Mouse (Mus musculus): ENCODE measurements around the gene Slc1a2. TPM values are rescaled to one million over a fixed set of nuclear protein-coding genes. Genes with fewer than 3 reads are reported as not detected.

Gene Slc1a2
- total and polyA plus RNA-seq, 3 experiments = 0.05 TPM; not detected in 2

DNA sequence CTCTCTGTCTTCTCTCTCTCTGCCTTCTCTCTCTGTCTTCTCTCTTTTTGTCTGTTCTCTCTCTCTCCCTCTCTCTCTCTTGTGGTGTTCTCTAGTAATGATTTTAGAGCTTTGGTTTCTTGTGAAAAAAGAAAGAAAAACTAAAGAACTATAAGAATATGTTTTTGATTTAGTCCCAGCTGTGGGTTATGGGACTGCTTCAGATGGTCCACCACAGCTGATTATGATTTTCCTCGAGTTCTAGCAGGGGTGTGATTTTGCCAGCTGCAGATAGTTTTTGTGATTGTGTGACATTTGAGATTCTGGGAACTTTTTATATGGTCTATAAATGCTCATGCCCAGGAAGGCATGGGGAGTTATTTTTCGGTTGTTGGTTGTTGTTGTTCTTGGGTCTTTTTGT, 39.3 kb downstream of the Slc1a2 start:
- Histone ChIP-seq H3K27me3 (ENCODE audit: insufficient read depth, low read length) (peaks cover 22% of the 10 kb centered on the region), H3K36me3 (replicated peaks) (no peaks in the 10 kb centered on the region), H3K4me1 (ENCODE audit: insufficient read depth, low read depth, low read length) (no peaks in the 10 kb centered on the region), H3K4me3 (ENCODE audit: low read depth, low read length) (no peak overlapping the region), H3K9me3 (replicated peaks) (no peaks in the 10 kb centered on the region)
- no peak for DNase-seq (ENCODE audit: low spot score)
- TF ChIP-seq POLR2AphosphoS5 (IDR thresholded peaks at IDR 0.05; ENCODE audit: insufficient replicate concordance, low read depth, low read length) (no peak), TAL1 (conservative IDR thresholded peaks at IDR 0.05; ENCODE audit: low read depth, low read length) (no peak), GATA1 (IDR thresholded peaks at IDR 0.05; ENCODE audit: borderline replicate concordance, low read length) (no peak), GATA2 (IDR thresholded peaks at IDR 0.05; ENCODE audit: borderline replicate concordance, low read depth, low read length) (no peak), CTCF (IDR thresholded peaks at IDR 0.05; ENCODE audit: low read depth, low read length) (no peak)
- ATAC-seq (ENCODE audit: extremely low read depth, insufficient number of reproducible peaks, low FRiP score, poor library complexity, severe bottlenecking) = no peak

DNA sequence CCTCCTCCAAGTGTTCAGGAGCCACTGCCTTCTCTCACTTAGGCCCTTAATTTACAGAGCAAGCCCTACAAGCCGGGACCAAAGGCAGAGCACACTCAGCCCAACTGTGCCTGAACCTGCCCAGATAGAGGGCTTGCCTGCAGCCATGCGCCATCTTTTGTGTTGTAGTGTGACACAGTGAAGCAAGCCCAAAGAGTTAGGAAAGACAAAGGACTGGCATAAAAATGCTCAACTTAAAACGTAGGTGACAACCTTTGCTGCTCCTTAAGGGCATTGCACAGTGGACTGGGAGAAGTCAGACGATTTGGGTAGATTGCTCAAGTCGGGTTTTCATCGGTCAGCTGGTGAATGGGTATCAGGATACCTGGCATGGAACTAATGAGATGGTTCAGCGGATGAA, 41.5 kb downstream of the Slc1a2 start:
- ATAC-seq (ENCODE audit: extremely low read depth, insufficient number of reproducible peaks, low FRiP score, poor library complexity, severe bottlenecking) (no peak), DNase-seq (ENCODE audit: low spot score) (no peak)
- peaks cover 25% of the 10 kb centered on the region for H3K27me3 ChIP-seq (ENCODE audit: insufficient read depth, low read length)
- H3K9me3 ChIP-seq (replicated peaks) = no peaks in the 10 kb centered on the region
- no peak overlapping the region for H3K4me3 ChIP-seq (ENCODE audit: low read depth, low read length)
- TF ChIP-seq TAL1 (conservative IDR thresholded peaks at IDR 0.05; ENCODE audit: low read depth, low read length) (no peak), GATA1 (IDR thresholded peaks at IDR 0.05; ENCODE audit: borderline replicate concordance, low read length) (no peak), POLR2AphosphoS5 (IDR thresholded peaks at IDR 0.05; ENCODE audit: insufficient replicate concordance, low read depth, low read length) (no peak), CTCF (IDR thresholded peaks at IDR 0.05; ENCODE audit: low read depth, low read length) (no peak), GATA2 (IDR thresholded peaks at IDR 0.05; ENCODE audit: borderline replicate concordance, low read depth, low read length) (no peak)
- H3K36me3 ChIP-seq (replicated peaks) = no peaks in the 10 kb centered on the region
- no peaks in the 10 kb centered on the region for H3K4me1 ChIP-seq (ENCODE audit: insufficient read depth, low read depth, low read length)

DNA sequence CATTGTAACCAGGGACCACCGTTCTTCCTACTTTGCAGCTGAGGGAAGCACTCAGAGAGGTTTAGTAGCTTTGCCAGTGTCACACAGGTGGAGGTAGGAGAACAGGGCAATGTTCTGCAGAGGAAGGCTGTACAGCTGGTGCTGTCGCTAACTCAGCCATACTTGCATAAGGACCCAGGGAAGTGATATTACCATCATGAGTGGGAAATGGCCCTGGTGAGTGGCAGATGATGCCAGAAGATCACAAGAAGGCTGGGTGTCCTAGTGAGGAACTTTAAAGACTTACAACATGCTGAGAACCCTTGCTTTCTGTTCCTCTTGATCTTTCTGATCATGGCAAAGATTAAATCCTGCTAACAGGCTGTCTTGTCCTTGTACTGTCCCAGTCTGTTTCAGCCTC, 42.2 kb downstream of the Slc1a2 start:
- H3K4me1 ChIP-seq (ENCODE audit: insufficient read depth, low read depth, low read length) = no peaks in the 10 kb centered on the region
- no peaks in the 10 kb centered on the region for H3K36me3 ChIP-seq (replicated peaks)
- no peak for TF ChIP-seq GATA1 (IDR thresholded peaks at IDR 0.05; ENCODE audit: borderline replicate concordance, low read length)
- TF ChIP-seq CTCF (IDR thresholded peaks at IDR 0.05; ENCODE audit: low read depth, low read length) = no peak
- no peak for TF ChIP-seq GATA2 (IDR thresholded peaks at IDR 0.05; ENCODE audit: borderline replicate concordance, low read depth, low read length)
- TF ChIP-seq POLR2AphosphoS5 (IDR thresholded peaks at IDR 0.05; ENCODE audit: insufficient replicate concordance, low read depth, low read length) = no peak
- TF ChIP-seq TAL1 (conservative IDR thresholded peaks at IDR 0.05; ENCODE audit: low read depth, low read length) = no peak
- no peak overlapping the region for H3K4me3 ChIP-seq (ENCODE audit: low read depth, low read length)
- no peak for ATAC-seq (ENCODE audit: extremely low read depth, insufficient number of reproducible peaks, low FRiP score, poor library complexity, severe bottlenecking)
- H3K9me3 ChIP-seq (replicated peaks) = no peaks in the 10 kb centered on the region
- no peak for DNase-seq (ENCODE audit: low spot score)
- H3K27me3 ChIP-seq (ENCODE audit: insufficient read depth, low read length) = peaks cover 23% of the 10 kb centered on the region

DNA sequence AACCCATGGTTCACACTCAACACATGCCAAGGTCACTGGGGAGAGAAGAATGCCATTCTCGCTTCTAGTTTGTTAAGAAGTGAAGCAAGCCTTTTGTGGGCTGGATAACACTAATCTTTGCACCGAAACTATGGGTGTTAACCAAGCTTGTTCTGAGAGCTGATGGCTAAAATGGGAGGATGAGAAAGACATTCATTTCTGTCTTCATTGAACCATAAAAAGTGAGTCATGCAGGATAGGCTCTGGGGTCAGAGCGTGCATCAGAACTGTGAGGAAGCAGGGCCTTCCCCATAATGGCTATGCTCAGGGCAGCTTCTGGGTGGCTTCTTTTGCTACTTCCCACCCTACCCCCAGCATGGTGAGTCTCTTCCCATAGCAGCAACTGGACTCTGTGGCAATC, 42.9 kb downstream of the Slc1a2 start:
- H3K27me3 ChIP-seq (ENCODE audit: insufficient read depth, low read length) = peaks cover 22% of the 10 kb centered on the region
- H3K4me3 ChIP-seq (ENCODE audit: low read depth, low read length) = no peak overlapping the region
- H3K36me3 ChIP-seq (replicated peaks) = no peaks in the 10 kb centered on the region
- TF ChIP-seq TAL1 (conservative IDR thresholded peaks at IDR 0.05; ENCODE audit: low read depth, low read length) (no peak), POLR2AphosphoS5 (IDR thresholded peaks at IDR 0.05; ENCODE audit: insufficient replicate concordance, low read depth, low read length) (no peak), CTCF (IDR thresholded peaks at IDR 0.05; ENCODE audit: low read depth, low read length) (no peak), GATA2 (IDR thresholded peaks at IDR 0.05; ENCODE audit: borderline replicate concordance, low read depth, low read length) (no peak), GATA1 (IDR thresholded peaks at IDR 0.05; ENCODE audit: borderline replicate concordance, low read length) (no peak)
- no peak for ATAC-seq (ENCODE audit: extremely low read depth, insufficient number of reproducible peaks, low FRiP score, poor library complexity, severe bottlenecking)
- no peak for DNase-seq (ENCODE audit: low spot score)
- no peaks in the 10 kb centered on the region for H3K9me3 ChIP-seq (replicated peaks)
- no peaks in the 10 kb centered on the region for H3K4me1 ChIP-seq (ENCODE audit: insufficient read depth, low read depth, low read length)

DNA sequence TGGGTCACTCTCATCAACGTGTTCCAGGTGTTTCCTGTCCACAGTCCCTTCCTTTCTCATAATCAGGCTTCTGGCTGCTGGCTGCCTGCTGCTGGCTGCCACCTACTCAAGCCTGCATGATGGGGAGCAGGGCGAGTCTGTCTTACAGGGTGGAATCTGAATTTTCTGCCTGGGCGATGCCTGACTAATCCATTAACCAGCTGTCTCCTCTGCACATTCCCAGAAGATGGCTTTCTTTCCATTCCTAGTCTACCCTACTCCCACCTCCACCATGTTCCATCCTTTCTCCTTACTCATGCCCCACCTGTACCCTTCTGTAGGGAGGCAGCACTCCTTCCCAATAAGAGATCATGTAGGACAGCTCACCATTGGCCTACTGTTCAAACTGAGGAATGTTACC, 45.1 kb downstream of the Slc1a2 start:
- Histone ChIP-seq H3K27me3 (ENCODE audit: insufficient read depth, low read length) (peaks cover 22% of the 10 kb centered on the region), H3K36me3 (replicated peaks) (no peaks in the 10 kb centered on the region), H3K9me3 (replicated peaks) (no peaks in the 10 kb centered on the region), H3K4me1 (ENCODE audit: insufficient read depth, low read depth, low read length) (no peaks in the 10 kb centered on the region), H3K4me3 (ENCODE audit: low read depth, low read length) (no peak overlapping the region)
- DNase-seq (ENCODE audit: low spot score) (no peak), ATAC-seq (ENCODE audit: extremely low read depth, insufficient number of reproducible peaks, low FRiP score, poor library complexity, severe bottlenecking) (no peak)
- TF ChIP-seq CTCF (IDR thresholded peaks at IDR 0.05; ENCODE audit: low read depth, low read length) (no peak), TAL1 (conservative IDR thresholded peaks at IDR 0.05; ENCODE audit: low read depth, low read length) (no peak), POLR2AphosphoS5 (IDR thresholded peaks at IDR 0.05; ENCODE audit: insufficient replicate concordance, low read depth, low read length) (no peak), GATA1 (IDR thresholded peaks at IDR 0.05; ENCODE audit: borderline replicate concordance, low read length) (no peak), GATA2 (IDR thresholded peaks at IDR 0.05; ENCODE audit: borderline replicate concordance, low read depth, low read length) (no peak)

DNA sequence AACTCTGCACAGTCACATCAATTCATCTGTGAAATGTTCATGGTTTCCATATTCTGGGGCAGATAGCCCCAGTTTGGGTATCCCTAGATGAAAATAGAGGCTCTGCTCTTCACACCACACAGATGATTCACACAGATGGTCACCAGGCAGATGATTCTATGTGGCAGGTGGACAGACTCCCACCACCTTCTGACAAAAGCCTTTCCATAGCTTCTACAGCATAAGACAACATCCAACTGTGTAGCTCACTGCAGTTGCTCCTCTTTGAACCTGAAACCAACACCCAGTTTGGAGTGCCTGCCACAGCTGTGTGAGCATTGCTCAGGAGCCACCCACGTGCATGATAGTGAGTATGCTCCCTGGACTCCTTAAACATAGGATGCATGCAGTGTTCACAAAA, 46.3 kb downstream of the Slc1a2 start:
- Histone ChIP-seq H3K4me3 (ENCODE audit: low read depth, low read length) (no peak overlapping the region), H3K9me3 (replicated peaks) (no peaks in the 10 kb centered on the region), H3K27me3 (ENCODE audit: insufficient read depth, low read length) (peaks cover 21% of the 10 kb centered on the region), H3K4me1 (ENCODE audit: insufficient read depth, low read depth, low read length) (no peaks in the 10 kb centered on the region), H3K36me3 (replicated peaks) (no peaks in the 10 kb centered on the region)
- TF ChIP-seq POLR2AphosphoS5 (IDR thresholded peaks at IDR 0.05; ENCODE audit: insufficient replicate concordance, low read depth, low read length) (no peak), GATA1 (IDR thresholded peaks at IDR 0.05; ENCODE audit: borderline replicate concordance, low read length) (no peak), CTCF (IDR thresholded peaks at IDR 0.05; ENCODE audit: low read depth, low read length) (no peak), TAL1 (conservative IDR thresholded peaks at IDR 0.05; ENCODE audit: low read depth, low read length) (no peak), GATA2 (IDR thresholded peaks at IDR 0.05; ENCODE audit: borderline replicate concordance, low read depth, low read length) (no peak)
- no peak for DNase-seq (ENCODE audit: low spot score)
- ATAC-seq (ENCODE audit: extremely low read depth, insufficient number of reproducible peaks, low FRiP score, poor library complexity, severe bottlenecking) = no peak
